Mouse (Mus musculus) retina, postnatal 1 day (tissue): ENCODE measurements around the gene G6pc.
A peak's percentile ranks its signal among the peaks of the same experiment; 100 is the strongest.
"Not testable (repeated sequence)": the region's sequence is repeated elsewhere in the genome, so short reads cannot be mapped to it uniquely, and the experiment has no call there.

Experiments used
- DNase-seq: peaks from one replicate; pipeline ENCODE4 v3.0.0-alpha.2; 2012

The G6pc gene

GRCm38 (mm10) chr11:101357505-101358182, 9.7 kb upstream of the G6pc start:
- no peak for DNase-seq

- DNase-seq, result no peak
Observed at GRCm38 (mm10) chr11:101359776-101360175, 7.6 kb upstream of the G6pc start.

GRCm38 (mm10) chr11:101360651-101361113, 6.7 kb upstream of the G6pc start:
- DNase-seq, result no peak

- no peak for DNase-seq
Observed at GRCm38 (mm10) chr11:101364531-101364931, 2.8 kb upstream of the G6pc start.

- no peak for DNase-seq
Observed at GRCm38 (mm10) chr11:101370141-101370540, 2.8 kb downstream of the G6pc start.

- DNase-seq, result no peak
Observed at GRCm38 (mm10) chr11:101374421-101374938, 7.1 kb downstream of the G6pc start.

- not testable (repeated sequence) for DNase-seq
Observed at GRCm38 (mm10) chr11:101378196-101378595, 10.8 kb downstream of the G6pc start.

- DNase-seq, result no peak
Observed at GRCm38 (mm10) chr11:101378926-101379325, 11.6 kb downstream of the G6pc start.

GRCm38 (mm10) chr11:101381817-101382216, 14.5 kb downstream of the G6pc start:
- peak; percentile 27 for DNase-seq

- peak; percentile 84 for DNase-seq
Observed at GRCm38 (mm10) chr11:101395110-101395509, 27.7 kb downstream of the G6pc start.

GRCm38 (mm10) chr11:101415306-101415705, 47.9 kb downstream of the G6pc start:
- DNase-seq, result no peak

GRCm38 (mm10) chr11:101416433-101417100, 49.2 kb downstream of the G6pc start:
- peak; percentile 20 for DNase-seq

GRCm38 (mm10) chr11:101417101-101417855, 49.9 kb downstream of the G6pc start, which contains the start of gene Aarsd1:
Gene Aarsd1 (minus strand): TSS chr11:101417615.
- peak; percentile 92 for DNase-seq

GRCm38 (mm10) chr11:101418991-101419390, 51.6 kb downstream of the G6pc start:
- DNase-seq, result no peak

- peak; percentile 71 for DNase-seq
Observed at GRCm38 (mm10) chr11:101419610-101420009, 52.2 kb downstream of the G6pc start.

- DNase-seq, result no peak
Observed at GRCm38 (mm10) chr11:101420148-101420547, 52.8 kb downstream of the G6pc start.

GRCm38 (mm10) chr11:101424105-101424851, 56.9 kb downstream of the G6pc start, which contains the start of gene Gm27029:
Gene Gm27029 (minus strand): TSS chr11:101424796.
- DNase-seq, result no peak

GRCm38 (mm10) chr11:101424925-101425813, 57.8 kb downstream of the G6pc start, which contains the start of the genes Rundc1 and Ptges3l:
Gene Rundc1 (plus strand): TSS chr11:101425085.
Gene Ptges3l (minus strand): TSS chr11:101425333.
- DNase-seq, result peak; percentile 97

GRCm38 (mm10) chr11:101426165-101426564, 58.8 kb downstream of the G6pc start:
- no peak for DNase-seq
